Mouse (Mus musculus) right cerebral cortex, postnatal 4 days (tissue): Measurements from ENCODE around the gene Zfp593.
"Not testable (repeated sequence)": the region's sequence is repeated elsewhere in the genome, so short reads cannot be mapped to it uniquely, and the experiment has no call there.

ENCODE experiments used
- DNase-seq: peaks from one replicate; pipeline ENCODE4 v3.0.0-alpha.2; 2022

The Zfp593 gene

GRCm38 (mm10) chr4:134245148-134245843, at the start of gene Zfp593:
Gene Zfp593 (minus strand): TSS chr4:134245592.
- peak; percentile 97 for DNase-seq

- DNase-seq = no peak
Measured at GRCm38 (mm10) chr4:134293692-134294163, 48.3 kb upstream of the Zfp593 start.

GRCm38 (mm10) chr4:134293061-134293691, 47.8 kb upstream of the Zfp593 start:
- DNase-seq = no peak

GRCm38 (mm10) chr4:134292067-134292466, 46.7 kb upstream of the Zfp593 start:
- DNase-seq = peak; percentile 75

- DNase-seq = no peak
Measured at GRCm38 (mm10) chr4:134288397-134289256, 43.2 kb upstream of the Zfp593 start.

- DNase-seq = peak; percentile 69
Measured at GRCm38 (mm10) chr4:134287575-134288025, 42.2 kb upstream of the Zfp593 start, which contains the start of gene Pdik1l. Gene Pdik1l (minus strand): TSS chr4:134287895.

GRCm38 (mm10) chr4:134287168-134287564, 41.8 kb upstream of the Zfp593 start:
- peak; percentile 99 for DNase-seq

GRCm38 (mm10) chr4:134286226-134287167, 41.1 kb upstream of the Zfp593 start:
- DNase-seq = peak; percentile 40

- DNase-seq = no peak
Measured at GRCm38 (mm10) chr4:134284942-134285341, 39.5 kb upstream of the Zfp593 start.

GRCm38 (mm10) chr4:134273417-134274345, 28.3 kb upstream of the Zfp593 start:
- DNase-seq = no peak

- DNase-seq = no peak
Measured at GRCm38 (mm10) chr4:134272731-134273416, 27.5 kb upstream of the Zfp593 start.

- DNase-seq = no peak
Measured at GRCm38 (mm10) chr4:134271979-134272378, 26.6 kb upstream of the Zfp593 start.

GRCm38 (mm10) chr4:134269622-134270021, 24.2 kb upstream of the Zfp593 start:
- not testable (repeated sequence) for DNase-seq

GRCm38 (mm10) chr4:134268102-134268655, 22.8 kb upstream of the Zfp593 start:
- DNase-seq = no peak

GRCm38 (mm10) chr4:134265860-134266585, 20.6 kb upstream of the Zfp593 start:
- no peak for DNase-seq

GRCm38 (mm10) chr4:134263191-134263590, 17.8 kb upstream of the Zfp593 start:
- peak; percentile 55 for DNase-seq

GRCm38 (mm10) chr4:134258354-134258753, 13.0 kb upstream of the Zfp593 start:
- DNase-seq = no peak

GRCm38 (mm10) chr4:134257198-134258009, 12.0 kb upstream of the Zfp593 start:
- DNase-seq = no peak
